Mouse (Mus musculus) telencephalon, adult 2 months (tissue): ENCODE data around the gene Slfn14.
"Not testable (repeated sequence)": the region's sequence is repeated elsewhere in the genome, so short reads cannot be mapped to it uniquely, and the experiment has no call there.

Experiments used
- DNase-seq: peaks from one replicate; pipeline ENCODE4 v3.0.0-alpha.2; 2011; ENCODE audit warnings: low read depth, low spot score

Gene Slfn14

DNA sequence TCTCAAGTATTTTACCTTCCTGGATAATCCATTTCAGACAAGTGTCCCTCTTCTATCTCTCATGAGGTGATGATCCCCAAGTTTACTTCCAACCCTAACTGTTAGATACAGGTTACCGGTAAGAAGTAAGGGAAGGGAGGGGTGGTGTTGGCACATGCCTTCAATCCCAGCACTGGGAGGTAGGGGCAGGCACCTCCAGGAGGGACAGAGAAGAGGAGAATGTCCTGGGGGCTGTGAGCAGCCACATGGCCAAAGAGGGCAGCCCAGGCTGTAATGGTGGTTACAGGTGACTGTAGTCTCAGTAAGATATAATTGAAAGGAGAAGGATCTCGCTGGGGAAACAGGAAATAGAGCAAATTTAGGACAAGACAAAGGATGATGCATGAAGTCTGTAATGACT is 4.4 kb downstream of the Slfn14 start:
- DNase-seq, result no peak

DNA sequence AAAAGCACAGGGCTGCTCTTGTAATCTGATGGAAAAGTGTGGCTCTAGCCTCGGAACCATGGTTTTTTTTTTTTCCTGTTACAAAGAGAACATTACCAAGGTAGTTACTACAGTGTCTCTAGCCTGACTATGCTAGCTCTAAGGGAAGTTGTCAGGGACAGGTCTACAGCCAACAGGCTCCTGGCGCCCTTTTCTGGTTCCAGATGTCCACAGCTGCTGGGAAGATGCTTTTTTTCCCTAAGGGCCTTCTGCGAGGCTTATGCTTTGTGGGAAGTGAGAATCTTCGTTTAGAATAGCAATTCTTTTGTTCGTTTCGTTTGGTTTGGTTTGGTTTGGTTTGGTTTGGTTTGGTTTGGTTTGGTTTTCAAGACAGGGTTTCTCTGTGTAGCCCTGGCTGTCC is 6.8 kb downstream of the Slfn14 start:
- DNase-seq, result no peak

DNA sequence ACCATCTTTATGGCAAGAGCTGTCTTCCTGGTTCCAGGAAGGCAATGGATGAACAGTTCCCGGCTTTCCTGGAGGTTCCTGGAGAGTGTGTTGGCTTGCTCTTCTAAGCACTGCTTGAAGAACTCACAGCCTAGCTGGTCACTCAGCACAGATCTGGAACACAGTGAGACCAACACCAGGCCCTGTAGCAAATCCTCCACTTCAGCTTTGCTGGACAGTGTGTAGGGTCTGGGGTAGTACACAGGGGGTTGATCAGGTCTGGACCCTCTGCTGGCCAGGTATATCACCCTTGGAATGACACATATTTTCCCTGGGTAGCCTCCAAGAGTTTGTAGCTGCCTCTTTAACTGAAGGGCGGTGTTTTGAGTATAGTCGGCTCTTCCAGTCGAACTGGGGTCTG is 7.5 kb downstream of the Slfn14 start:
- no peak for DNase-seq

- no peak for DNase-seq
Measured at GRCm38 (mm10) chr11:83276251-83276650, 10.3 kb downstream of the Slfn14 start.

- no peak for DNase-seq
Measured at GRCm38 (mm10) chr11:83271951-83272843, 14.3 kb downstream of the Slfn14 start.

DNA sequence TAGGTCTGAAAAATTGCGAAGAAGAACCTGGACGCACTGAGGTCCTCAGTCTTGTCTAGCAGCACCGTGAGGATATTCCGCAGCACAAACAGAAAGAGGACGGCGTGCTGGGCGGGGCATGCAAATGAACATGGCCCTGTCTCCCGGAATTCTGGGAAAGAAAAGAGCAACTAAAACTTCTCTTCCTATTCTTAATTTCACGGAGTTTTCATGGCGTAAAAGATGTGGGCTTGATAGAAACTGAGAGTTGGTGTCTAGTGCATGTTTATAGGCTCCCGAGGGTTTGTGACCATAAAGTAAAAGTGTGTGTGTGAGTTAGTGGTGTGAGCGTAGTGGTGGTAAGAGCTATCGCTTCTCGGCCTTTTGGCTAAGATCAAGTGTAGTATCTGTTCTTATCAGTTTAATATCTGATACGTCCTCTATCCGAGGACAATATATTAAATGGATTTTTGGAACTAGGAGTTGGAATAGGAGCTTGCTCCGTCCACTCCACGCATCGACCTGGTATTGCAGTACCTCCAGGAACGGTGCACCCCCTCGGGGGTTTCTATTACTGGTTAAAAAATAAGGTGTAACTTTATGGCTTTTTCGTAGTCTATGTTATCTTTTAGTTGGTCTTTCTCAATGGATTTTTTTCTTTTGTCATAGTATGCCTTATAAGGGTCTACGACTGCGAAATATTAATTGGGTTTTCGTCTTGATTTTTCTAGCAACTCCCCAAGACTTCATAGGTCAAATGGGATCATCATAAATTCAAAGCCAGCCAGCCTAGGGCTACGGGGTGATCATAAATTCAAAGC is 15.2 kb downstream of the Slfn14 start:
- DNase-seq, result peak; percentile 82

- no peak for DNase-seq
Measured at GRCm38 (mm10) chr11:83270842-83271150, 15.7 kb downstream of the Slfn14 start.

DNA sequence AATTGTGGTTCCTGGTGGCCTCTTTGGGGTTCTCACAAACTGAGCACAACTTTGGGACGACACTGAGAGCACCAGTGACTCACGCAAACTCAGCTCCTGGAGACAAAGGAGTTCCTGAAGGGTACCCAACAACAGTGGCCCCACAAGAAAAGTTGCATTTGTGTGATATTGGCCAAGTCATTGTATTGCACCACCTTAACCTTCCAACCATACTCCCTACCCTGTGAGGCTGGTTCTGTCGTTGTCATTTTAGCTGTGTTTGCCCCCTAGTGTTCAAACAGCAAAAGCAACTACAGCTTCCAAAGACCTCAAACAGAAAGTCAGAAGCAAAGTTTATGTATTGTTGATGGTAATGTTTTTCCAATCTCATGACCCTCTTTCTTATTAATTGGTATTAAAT is 23.4 kb downstream of the Slfn14 start:
- DNase-seq, result no peak

GRCm38 (mm10) chr11:83262673-83263072 is 23.9 kb downstream of the Slfn14 start:
- DNase-seq, result no peak

DNA sequence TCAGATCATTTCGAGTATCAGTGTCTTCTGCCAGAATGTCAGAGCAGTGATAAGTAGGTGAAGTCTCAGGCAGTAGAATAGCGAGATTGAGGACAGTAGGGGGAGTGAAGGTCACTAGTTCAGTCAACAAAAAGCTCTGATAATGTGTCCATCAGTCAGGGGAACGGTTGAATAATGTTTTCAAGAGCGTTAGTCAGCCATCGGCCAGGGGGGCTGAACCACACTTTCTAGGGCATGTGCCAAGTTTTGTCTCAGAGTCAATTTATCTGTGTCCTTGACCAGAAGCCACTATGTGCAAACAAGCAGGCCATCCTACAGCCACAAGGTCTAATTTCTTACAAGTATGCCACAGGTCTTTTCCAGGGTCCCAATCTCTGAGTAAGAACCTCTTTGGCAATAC is 29.3 kb downstream of the Slfn14 start:
- not testable (repeated sequence) for DNase-seq

GRCm38 (mm10) chr11:83239811-83240210 is 46.7 kb downstream of the Slfn14 start:
- no peak for DNase-seq

DNA sequence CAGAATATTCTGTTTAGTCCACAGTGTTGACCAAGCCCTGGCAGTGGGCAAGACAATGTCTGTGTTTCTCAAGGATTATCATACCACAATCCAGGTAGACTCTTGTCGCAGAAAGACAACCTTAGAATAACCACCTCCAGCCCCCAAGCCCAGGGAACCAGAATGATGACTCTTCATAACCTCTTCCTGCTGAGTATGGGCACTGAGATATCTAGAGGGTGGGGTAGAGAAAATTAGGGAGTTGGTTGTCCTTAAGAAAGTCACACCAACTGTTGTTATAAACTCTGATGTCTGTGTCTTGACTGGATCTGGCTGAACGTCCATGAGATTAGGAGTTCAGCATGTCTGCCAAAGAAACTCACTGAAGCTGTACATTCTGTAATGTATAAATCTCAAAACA is 48.1 kb downstream of the Slfn14 start:
- DNase-seq, result no peak

DNA sequence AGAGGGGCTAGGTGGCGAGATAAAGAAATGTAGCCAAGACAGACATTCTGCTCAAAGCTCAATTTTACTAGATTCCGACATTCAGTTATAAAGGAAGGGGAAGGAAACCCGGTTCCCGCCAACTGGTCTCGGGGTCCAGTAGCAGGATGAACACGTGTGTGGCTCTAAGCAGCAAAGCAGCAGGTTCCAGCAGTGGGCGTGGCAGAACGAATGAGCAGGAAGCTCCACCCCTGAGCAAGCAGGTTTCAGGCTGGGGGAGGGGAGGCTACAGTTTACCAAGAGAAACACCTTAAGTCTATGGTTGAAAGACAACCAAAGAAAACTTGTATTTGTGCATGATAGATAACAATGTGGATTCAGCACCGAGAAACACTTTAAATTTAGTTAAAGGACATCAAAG is 49.1 kb downstream of the Slfn14 start:
- DNase-seq, result not testable (repeated sequence)

- not testable (repeated sequence) for DNase-seq
Measured at GRCm38 (mm10) chr11:83233621-83234020, 52.9 kb downstream of the Slfn14 start.

GRCm38 (mm10) chr11:83230966-83231365 is 55.6 kb downstream of the Slfn14 start:
- no peak for DNase-seq

GRCm38 (mm10) chr11:83227926-83228723 is 58.4 kb downstream of the Slfn14 start:
- no peak for DNase-seq

GRCm38 (mm10) chr11:83225371-83225960 is 61.1 kb downstream of the Slfn14 start:
- no peak for DNase-seq
